Mouse (Mus musculus) midbrain, embryonic 13.5 days (tissue): ENCODE measurements around the gene Arid3a. TPM values are rescaled to one million over a fixed set of nuclear protein-coding genes. Genes with fewer than 3 reads are reported as not detected.

ENCODE experiments used
- ATAC-seq: fragments of 200-750 bp; cut with Nextera tagmentation; 2 replicates; pipeline ENCODE4 v1.8.0; 2017; ENCODE audit warnings: mild to moderate bottlenecking, moderate TSS enrichment, moderate library complexity
- H3K27ac ChIP-seq: fragments of 300-500 bp; sonication (generic); 2 replicates; pipeline ENCODE4 v1.5.1; 2015; ENCODE audit warnings: inconsistent platforms, mild to moderate bottlenecking, moderate library complexity
- H3K27me3 ChIP-seq: fragments of 300-500 bp; sonication (generic); 2 replicates; pipeline ENCODE4 v1.6.1; 2015; ENCODE audit warnings: mild to moderate bottlenecking, inconsistent platforms
- H3K36me3 ChIP-seq: fragments of 300-500 bp; sonication (generic); 2 replicates; pipeline ENCODE4 v1.6.1; 2015; ENCODE audit warnings: mild to moderate bottlenecking, inconsistent platforms
- H3K4me1 ChIP-seq: fragments of 300-500 bp; sonication (generic); replicated peaks from 2 replicates; pipeline ENCODE4 v1.6.1; 2015; ENCODE audit warnings: inconsistent platforms
- H3K4me2 ChIP-seq: fragments of 300-500 bp; sonication (generic); replicated peaks from 2 replicates; pipeline ENCODE4 v1.6.1; 2015; ENCODE audit warnings: moderate library complexity, mild to moderate bottlenecking, inconsistent platforms
- H3K4me3 ChIP-seq: fragments of 300-500 bp; sonication (generic); replicated peaks from 2 replicates; pipeline ENCODE4 v1.5.1; 2015; ENCODE audit warnings: mild to moderate bottlenecking, inconsistent platforms
- H3K9ac ChIP-seq: fragments of 300-500 bp; sonication (generic); replicated peaks from 2 replicates; pipeline ENCODE4 v1.6.1; 2015; ENCODE audit warnings: mild to moderate bottlenecking, inconsistent platforms
- H3K9me3 ChIP-seq: fragments of 300-500 bp; sonication (generic); 2 replicates; pipeline ENCODE4 v1.6.1; 2016; ENCODE audit warnings: mild to moderate bottlenecking, inconsistent platforms
- WGBS: fragments of 180-500 bp; shearing (Covaris S2); methylation state at CpG from one replicate; pipeline ENCODE4 v1.1.7; 2015; 5-methylcytosine and 5-hydroxymethylcytosine counted together
- polyA plus RNA-seq: library from polyadenylated mRNA; unstranded; fragments of >200 nt; fragmentation: Nextera tagmentation; extraction: Ambion mirVana; gene quantifications from 2 replicates; pipeline ENCODE4 v1.2.1, GENCODE M21; 2015

Arid3a gene
- polyA plus RNA-seq, 1 experiment from 2014 or later, result 3.9 TPM

DNA sequence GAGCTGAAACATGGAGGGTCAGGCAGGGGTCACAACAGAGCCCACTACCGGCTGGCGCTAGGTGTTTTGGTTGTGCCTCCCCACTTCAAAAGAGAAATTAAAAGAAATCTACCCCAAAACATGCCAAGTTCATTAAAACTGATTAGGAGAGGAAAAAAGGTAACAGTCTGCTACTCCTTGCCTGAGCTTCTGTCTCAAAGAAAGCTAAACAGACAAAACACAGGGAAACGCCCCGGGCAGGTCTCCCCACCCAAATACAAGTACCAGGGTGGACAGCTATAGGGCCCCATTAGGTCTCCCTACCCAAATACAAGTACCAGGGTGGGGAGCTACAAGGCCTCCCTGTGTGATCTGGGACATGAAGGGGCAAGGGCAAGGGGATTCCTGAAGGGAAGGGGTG lies 16.3 kb upstream of the Arid3a start, which contains the start of gene Gm26602:
Gene Gm26602, plus strand, starts transcription at position 301 of the 400 bp plus-strand sequence.
- H3K9me3 ChIP-seq, result no peaks in the 10 kb centered on the region
- WGBS, result 98% methylated on average over 4 of the region's 4 CpGs
- no peak for ATAC-seq
- no peaks in the 10 kb centered on the region for H3K27me3 ChIP-seq
- H3K4me2 ChIP-seq, result 0 out of 2 replicates have a peak within 1 kb of the TSS, but pooled peaks have one; percentile 47
- peak within 1 kb of the TSS; percentile 88 for H3K27ac ChIP-seq
- peak within 1 kb of the TSS; percentile 59 for H3K9ac ChIP-seq
- no peak within 1 kb of the TSS; the same call in 1 of the 2 replicates for H3K4me3 ChIP-seq
- H3K4me1 ChIP-seq, result peaks cover 37% of the 10 kb centered on the region
- H3K36me3 ChIP-seq, result peaks cover 36% of the 10 kb centered on the region

DNA sequence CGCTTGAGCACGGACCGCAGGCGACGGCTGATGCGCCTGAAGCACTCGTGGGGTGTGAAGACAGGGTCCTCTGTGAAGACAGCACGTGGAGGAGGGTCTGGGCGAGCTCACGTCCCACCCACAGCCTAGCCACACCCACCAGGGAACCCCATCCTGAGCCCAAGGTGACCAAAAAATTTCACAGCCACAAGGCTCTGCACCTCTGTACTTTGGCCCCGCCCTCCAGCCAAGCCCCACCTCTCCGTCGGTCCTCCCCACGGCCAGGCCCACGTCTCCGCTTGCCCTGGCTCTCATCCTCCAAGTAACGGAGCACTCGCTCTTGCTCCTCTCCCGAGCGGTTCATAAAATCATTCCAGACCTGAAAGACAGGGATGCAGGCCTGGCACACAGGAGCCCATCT lies 14.4 kb upstream of the Arid3a start:
- Histone ChIP-seq H3K27me3 (peaks cover 2% of the 10 kb centered on the region), H3K4me1 (peaks cover 45% of the 10 kb centered on the region), H3K27ac (no peak overlapping the region), H3K4me3 (no peak overlapping the region), H3K9me3 (no peaks in the 10 kb centered on the region), H3K9ac (no peak overlapping the region), H3K36me3 (peaks cover 21% of the 10 kb centered on the region), H3K4me2 (no peak overlapping the region)
- ATAC-seq, result no peak
- 69% methylated on average over 20 of the region's 20 CpGs for WGBS

DNA sequence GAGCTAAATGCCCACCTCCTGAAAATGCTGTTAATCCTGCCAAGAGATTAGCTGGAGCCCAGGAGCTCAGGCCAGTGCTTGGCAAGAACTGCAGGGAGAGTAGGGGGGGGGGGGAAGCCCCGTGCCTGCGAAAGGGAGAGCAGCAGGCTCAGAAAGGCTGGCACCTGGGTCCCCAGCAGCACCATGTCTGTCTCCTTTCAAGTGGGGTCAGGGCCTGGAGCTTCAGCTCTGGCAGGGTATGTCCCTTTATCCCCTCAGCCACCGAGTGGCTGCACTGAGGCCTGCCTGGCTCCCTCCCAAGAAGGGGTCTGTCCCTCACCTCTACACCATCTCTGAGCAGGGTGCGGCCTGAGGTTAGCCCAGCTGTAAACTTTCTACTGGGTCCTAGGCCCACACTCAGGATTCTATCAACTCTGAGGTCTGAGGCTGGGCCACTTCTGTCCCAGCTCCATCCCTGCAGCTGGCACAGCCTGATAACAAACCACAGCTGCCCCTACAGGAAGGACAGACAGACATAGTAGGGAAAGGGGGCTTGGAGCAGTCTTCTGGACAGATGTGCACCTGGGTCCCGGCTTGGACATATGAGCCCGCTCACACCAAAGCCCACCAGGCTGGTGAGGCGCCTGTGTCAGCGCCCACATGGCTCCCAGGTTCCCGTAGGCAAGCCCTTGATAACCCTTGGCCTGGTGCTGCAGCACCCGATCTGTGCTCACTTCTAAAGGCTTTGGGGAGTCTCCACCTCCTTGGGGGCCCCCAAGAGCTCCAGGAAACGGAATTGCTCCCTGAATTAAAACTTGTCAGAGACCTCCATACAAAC lies 12.5 kb upstream of the Arid3a start:
- no peak for ATAC-seq
- Histone ChIP-seq H3K4me2 (0 out of 2 replicates have a peak overlapping the region, but pooled peaks have one; percentile 1), H3K9ac (0 out of 2 replicates have a peak overlapping the region, but pooled peaks have one; percentile 40), H3K9me3 (no peaks in the 10 kb centered on the region), H3K27me3 (peaks cover 21% of the 10 kb centered on the region), H3K4me1 (peaks cover 50% of the 10 kb centered on the region), H3K27ac (no peak overlapping the region), H3K36me3 (peaks cover 21% of the 10 kb centered on the region), H3K4me3 (no peak overlapping the region)
- WGBS, result 68% methylated on average over 10 of the region's 11 CpGs

DNA sequence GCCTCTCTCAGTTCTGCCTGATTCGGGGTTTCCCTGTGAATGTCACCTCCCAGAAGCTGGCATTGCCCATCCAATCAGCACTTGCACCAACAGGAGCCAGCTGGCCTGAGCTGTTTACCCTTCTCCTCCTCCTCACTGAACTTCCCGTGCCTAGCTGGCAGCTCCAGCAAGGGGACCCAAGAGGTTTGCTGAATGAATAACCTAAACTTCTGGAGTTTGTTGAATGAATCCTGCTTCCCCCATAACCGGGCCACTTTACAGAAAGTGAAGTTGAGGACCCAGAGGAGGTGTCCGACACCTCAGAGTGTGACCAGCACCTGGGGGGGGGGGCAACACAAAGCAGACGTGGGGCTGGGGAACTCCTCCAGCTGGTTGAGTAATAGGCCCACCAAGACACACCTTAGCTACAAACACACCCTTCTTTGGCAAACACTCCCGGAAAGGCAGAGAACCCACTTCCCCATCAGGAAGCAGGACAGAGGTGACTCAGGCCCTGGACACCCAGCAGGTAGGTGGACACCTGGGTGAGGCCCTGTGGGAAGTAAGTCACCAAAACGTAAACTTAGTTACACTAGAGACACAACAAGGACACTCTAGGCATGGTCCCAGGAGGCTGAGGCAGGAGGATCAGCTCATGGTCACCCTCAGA lies 11.8 kb upstream of the Arid3a start:
- no peak for ATAC-seq
- Histone ChIP-seq H3K4me1 (peaks cover 49% of the 10 kb centered on the region), H3K9me3 (no peaks in the 10 kb centered on the region), H3K27ac (no peak overlapping the region), H3K9ac (no peak overlapping the region), H3K4me3 (no peak overlapping the region), H3K27me3 (peaks cover 29% of the 10 kb centered on the region), H3K4me2 (peak overlapping the region; percentile 95; the same call in 1 of the 2 replicates), H3K36me3 (peaks cover 21% of the 10 kb centered on the region)
- 81% methylated on average over 7 of the region's 7 CpGs for WGBS

DNA sequence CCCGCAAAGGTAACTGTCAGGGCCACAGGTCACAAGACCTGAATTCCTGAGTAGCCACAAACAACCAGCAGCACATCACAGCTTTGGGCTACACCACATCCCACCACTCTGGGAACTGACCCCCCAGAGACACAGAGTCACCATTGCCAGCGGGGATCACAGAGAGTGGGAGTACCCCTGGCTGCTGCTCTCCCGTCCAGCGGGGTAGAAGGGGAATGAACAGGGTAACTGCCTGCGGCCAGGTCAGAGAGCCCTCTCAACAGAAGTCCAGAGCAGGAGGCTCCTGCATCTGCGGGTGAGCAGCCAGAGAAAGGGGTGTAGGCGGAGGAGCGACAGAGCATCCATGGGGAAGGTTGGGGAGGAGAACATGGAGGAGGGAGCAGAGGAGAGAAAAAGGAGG lies 10.8 kb upstream of the Arid3a start:
- Histone ChIP-seq H3K9me3 (no peaks in the 10 kb centered on the region), H3K4me2 (peak overlapping the region; percentile 95), H3K27ac (peak overlapping the region; percentile 72; the same call in 1 of the 2 replicates), H3K9ac (peak overlapping the region; percentile 87), H3K4me1 (peaks cover 59% of the 10 kb centered on the region), H3K27me3 (peaks cover 39% of the 10 kb centered on the region), H3K36me3 (peaks cover 13% of the 10 kb centered on the region), H3K4me3 (peak overlapping the region; percentile 67)
- no peak for ATAC-seq
- WGBS, result 10% methylated on average over 8 of the region's 8 CpGs

DNA sequence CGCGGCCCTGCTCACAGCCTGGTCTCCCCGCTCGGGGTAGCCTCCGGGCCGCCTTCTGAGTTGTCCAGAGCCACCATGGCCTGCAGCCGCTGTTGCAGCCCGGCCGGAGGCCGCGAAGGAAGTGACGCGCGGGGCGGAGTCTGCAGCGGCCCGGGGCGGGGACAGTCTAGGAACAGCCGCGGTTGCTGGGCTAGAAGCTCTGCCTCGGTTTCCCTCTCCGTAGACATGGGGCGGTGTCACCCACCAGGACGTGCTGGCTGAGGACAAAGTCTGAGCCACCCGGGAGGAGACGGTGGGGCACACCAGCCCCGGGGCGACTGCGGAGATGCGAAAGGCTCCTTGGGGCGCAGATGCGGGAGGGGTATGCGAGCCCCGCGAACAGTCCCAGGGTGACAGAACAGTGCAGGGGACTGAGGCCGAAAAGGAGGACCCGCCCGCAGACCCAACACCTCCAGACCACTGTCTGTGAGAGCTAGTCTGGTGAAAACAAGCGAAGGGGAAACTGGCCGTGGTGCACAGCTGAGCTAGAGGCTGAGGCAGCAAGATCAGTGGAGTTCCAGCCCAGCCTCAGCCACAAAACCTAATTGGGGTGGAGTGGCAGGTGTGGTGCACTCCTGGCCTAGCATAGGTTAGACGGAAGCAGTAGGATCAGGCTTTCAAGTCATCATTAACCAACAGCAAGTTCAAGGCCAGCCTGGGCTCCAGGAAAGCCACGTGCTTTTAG lies 9.9 kb upstream of the Arid3a start, which contains the start of gene Kiss1r:
Gene Kiss1r, plus strand, starts transcription at position 164 of the 724 bp plus-strand sequence.
- Histone ChIP-seq H3K36me3 (peaks cover 4% of the 10 kb centered on the region; the same call in 1 of the 2 replicates), H3K27ac (peak within 1 kb of the TSS; percentile 72), H3K27me3 (peaks cover 48% of the 10 kb centered on the region), H3K9me3 (no peaks in the 10 kb centered on the region), H3K9ac (peak within 1 kb of the TSS; percentile 87), H3K4me2 (peak within 1 kb of the TSS; percentile 95), H3K4me1 (peaks cover 67% of the 10 kb centered on the region), H3K4me3 (peak within 1 kb of the TSS; percentile 67)
- ATAC-seq, result peak; percentile 82
- 2% methylated on average over 41 of the region's 42 CpGs for WGBS

DNA sequence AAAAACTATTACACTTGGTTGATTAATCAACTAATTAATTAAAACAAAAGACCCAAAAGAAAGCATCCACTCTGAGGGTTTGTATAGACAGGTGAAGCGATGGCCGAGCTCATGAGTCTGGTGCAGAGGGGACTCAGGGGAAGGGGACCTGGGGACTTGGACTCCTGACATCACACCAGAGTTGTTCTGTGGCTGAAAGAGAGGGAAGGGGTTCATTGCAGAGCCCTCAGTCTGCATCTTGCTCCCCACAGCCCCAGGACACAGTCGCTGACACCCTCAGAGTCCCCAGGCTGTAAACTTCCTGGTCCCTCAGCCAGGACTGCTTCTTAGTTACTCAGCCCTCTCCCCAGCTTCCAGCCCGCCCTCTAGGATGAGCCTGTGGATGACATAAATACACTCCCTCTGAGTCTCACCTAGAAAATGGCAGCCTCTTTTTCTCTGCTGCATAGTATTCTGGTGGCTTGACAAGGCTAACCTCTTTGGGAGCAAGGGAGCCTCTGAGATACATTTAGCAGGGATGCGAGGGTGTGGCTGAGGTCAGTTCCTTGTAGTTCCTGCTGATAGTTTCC lies 9.2 kb upstream of the Arid3a start:
- WGBS, result 62% methylated on average over 5 of the region's 5 CpGs
- Histone ChIP-seq H3K4me3 (peak overlapping the region; percentile 67), H3K27me3 (peaks cover 54% of the 10 kb centered on the region), H3K9me3 (no peaks in the 10 kb centered on the region), H3K4me2 (peak overlapping the region; percentile 95), H3K36me3 (no peaks in the 10 kb centered on the region), H3K4me1 (peaks cover 67% of the 10 kb centered on the region), H3K27ac (no peak overlapping the region), H3K9ac (peak overlapping the region; percentile 87)
- ATAC-seq, result no peak

DNA sequence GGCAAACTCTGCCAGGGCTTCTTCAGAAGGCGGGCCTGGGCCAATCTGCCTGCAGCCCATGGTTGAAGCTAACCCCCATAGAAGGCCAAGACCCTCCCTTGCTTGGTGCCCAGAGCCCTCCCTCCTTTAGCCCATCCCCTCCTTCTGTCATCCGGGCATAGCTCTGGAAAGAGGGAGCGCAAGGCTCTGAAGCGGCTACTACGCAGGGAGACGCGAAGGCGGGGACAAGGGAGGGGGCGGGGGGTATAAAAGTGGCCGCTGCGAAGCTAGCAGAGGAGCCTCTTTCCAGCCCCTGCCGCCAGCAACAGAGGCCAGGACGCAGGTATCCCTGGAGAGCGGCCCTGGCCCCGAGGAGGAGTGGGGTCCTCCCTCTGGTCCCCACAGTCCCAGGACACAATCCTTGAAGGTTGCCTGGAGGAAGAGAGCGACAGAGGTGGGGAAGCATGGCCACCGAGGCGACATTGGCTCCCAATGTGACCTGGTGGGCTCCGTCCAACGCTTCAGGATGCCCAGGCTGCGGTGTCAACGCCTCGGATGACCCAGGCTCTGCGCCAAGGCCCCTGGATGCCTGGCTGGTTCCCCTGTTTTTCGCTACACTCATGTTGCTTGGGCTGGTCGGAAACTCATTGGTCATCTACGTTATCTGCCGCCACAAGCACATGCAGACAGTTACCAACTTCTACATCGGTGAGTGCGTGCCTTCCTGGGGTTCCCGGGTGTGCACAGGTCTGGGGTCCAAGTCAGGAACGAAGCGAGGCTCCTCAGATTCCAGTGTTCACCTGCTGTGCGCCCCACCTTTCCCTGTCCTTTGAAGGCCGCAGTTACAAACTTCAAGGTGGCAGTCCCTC lies 8.4 kb upstream of the Arid3a start:
- no peak for ATAC-seq
- Histone ChIP-seq H3K4me3 (peak overlapping the region; percentile 12), H3K9ac (no peak overlapping the region), H3K27ac (no peak overlapping the region), H3K4me2 (peak overlapping the region; percentile 7; the same call in 1 of the 2 replicates), H3K9me3 (no peaks in the 10 kb centered on the region), H3K27me3 (peaks cover 63% of the 10 kb centered on the region), H3K4me1 (peaks cover 67% of the 10 kb centered on the region), H3K36me3 (no peaks in the 10 kb centered on the region)
- WGBS, result 4% methylated on average over 35 of the region's 35 CpGs

DNA sequence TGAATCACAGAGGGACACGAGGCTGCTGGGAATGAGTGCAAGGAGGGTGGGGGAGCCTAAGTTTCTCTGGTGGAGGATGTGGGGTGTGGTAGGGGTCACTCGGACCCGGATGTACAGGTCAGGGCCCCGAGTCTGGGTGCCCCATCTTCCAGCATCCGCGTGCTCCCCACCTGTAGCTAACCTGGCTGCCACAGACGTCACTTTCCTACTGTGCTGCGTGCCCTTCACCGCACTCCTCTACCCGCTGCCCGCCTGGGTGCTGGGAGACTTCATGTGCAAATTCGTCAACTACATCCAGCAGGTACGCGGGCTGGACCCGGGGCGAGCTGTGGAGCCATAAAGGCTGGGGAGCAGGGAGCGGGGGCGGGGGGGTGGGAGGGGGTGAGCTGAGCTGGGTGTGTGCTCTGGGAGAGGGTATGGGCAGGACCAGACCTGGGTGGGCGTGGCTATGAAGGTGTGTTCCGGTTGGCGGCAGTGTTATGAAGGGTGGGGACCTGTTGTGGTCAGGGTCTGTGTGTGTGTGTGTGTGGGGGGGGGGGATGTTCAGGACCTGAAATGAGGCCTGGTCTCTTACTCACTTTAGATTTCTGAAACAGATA lies 7.5 kb upstream of the Arid3a start:
- no peaks in the 10 kb centered on the region for H3K36me3 ChIP-seq
- peaks cover 67% of the 10 kb centered on the region for H3K27me3 ChIP-seq
- H3K4me2 ChIP-seq, result no peak overlapping the region
- no peak for ATAC-seq
- 3% methylated on average over 21 of the region's 21 CpGs for WGBS
- no peak overlapping the region for H3K9ac ChIP-seq
- no peaks in the 10 kb centered on the region for H3K9me3 ChIP-seq
- H3K4me3 ChIP-seq, result peak overlapping the region; percentile 12; the same call in 1 of the 2 replicates
- H3K4me1 ChIP-seq, result peaks cover 60% of the 10 kb centered on the region
- H3K27ac ChIP-seq, result no peak overlapping the region

DNA sequence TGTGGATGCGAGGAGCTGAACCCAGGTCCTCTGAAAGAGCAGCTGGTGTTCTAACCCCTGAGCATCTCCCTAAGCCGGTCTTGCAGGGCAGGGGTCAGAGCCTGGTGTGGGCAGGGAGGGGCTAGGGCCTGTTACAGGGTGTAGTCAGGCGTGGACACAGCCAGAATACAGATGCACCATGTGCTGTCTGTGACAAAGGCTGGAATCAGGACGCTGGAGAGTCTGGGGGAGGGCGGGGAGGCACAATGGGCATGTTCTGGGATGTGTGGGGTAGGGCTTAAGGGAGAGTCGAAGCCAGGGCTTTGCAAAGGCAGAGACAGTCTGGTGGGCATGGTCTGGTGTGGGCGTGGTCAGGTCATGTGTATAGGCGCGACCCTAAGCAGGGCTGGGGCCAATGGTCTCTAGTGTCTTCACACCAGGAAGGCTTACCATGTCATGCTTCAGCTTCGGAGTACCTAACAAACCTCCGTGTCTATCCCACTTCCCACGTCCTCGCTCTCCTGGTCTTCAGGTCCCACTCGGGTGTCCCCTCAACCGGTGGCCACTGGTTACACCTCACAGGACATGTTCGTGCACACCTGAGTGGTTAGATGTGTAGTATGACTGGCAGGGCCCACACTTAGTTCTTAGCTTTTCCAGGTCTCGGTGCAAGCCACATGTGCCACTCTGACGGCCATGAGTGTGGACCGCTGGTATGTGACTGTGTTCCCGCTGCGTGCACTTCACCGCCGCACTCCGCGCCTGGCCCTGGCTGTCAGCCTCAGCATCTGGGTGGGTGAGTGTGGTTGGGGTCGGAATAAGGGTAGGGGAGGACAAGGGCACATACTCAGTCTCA lies 6.6 kb upstream of the Arid3a start:
- H3K9ac ChIP-seq, result no peak overlapping the region
- H3K27ac ChIP-seq, result no peak overlapping the region
- H3K4me1 ChIP-seq, result peaks cover 51% of the 10 kb centered on the region
- WGBS, result 11% methylated on average over 26 of the region's 26 CpGs
- H3K9me3 ChIP-seq, result no peaks in the 10 kb centered on the region
- H3K4me2 ChIP-seq, result peak overlapping the region; percentile 43; the same call in 1 of the 2 replicates
- ATAC-seq, result 0 out of 2 replicates have a peak, but pooled peaks have one; percentile 5
- H3K4me3 ChIP-seq, result peak overlapping the region; percentile 31
- H3K27me3 ChIP-seq, result peaks cover 67% of the 10 kb centered on the region
- H3K36me3 ChIP-seq, result no peaks in the 10 kb centered on the region
